Mouse (Mus musculus): Measurements from ENCODE around the gene P2rx5. TPM values are rescaled to one million over a fixed set of nuclear protein-coding genes. Genes with fewer than 3 reads are reported as not detected.

P2rx5 gene
- polyA plus RNA-seq (2016; fragmentation: Nextera tagmentation; extraction: Ambion mirVana) = 0.21 and 0.29 TPM in 2 replicates

- Histone ChIP-seq H3K27ac (replicated peaks) (no peak within 1 kb of the TSS), H3K36me3 (no peaks in the 10 kb centered on the region), H3K4me3 (peak within 1 kb of the TSS; percentile 57), H3K9me3 (replicated peaks) (no peaks in the 10 kb centered on the region), H3K4me1 (peaks cover 14% of the 10 kb centered on the region), H3K27me3 (ENCODE audit: low read depth, poor library complexity, severe bottlenecking) (peaks cover 42% of the 10 kb centered on the region)
- DNase-seq (ENCODE audit: low spot score) = peak; percentile 44
- 3% methylated on average over 49 of the region's 49 CpGs for WGBS
Measured at GRCm38 (mm10) chr11:73159957-73160810, at the start of gene P2rx5. P2rx5 (plus strand) TSS chr11:73160421.

DNA sequence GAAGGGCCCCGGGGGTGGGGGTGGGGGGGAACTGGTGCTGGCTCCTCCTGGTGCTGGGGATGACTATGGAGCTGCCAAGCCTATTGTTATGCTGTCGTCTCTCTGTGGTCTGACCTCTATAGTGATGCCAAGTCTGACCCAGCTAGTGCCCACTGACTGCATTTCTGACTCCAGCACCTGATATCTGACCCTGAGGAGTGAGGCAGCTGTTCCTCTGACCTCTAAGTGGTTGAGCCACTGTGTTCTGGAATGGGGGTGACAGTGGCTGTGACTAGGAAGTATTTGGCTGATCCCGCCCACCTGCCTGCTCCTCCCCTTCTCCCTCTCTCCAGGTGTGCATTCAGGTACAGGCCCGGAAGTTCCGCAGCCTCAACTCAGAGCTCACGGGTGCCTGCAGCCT is 48.8 kb upstream of the P2rx5 start:
- DNase-seq (ENCODE audit: low spot score) = no peak
- WGBS = 77% methylated on average over 6 of the region's 6 CpGs
- Histone ChIP-seq H3K27me3 (ENCODE audit: low read depth, poor library complexity, severe bottlenecking) (no peaks in the 10 kb centered on the region), H3K36me3 (no peaks in the 10 kb centered on the region), H3K9me3 (replicated peaks) (no peaks in the 10 kb centered on the region), H3K27ac (replicated peaks) (no peak overlapping the region), H3K4me1 (no peaks in the 10 kb centered on the region), H3K4me3 (no peak overlapping the region)

DNA sequence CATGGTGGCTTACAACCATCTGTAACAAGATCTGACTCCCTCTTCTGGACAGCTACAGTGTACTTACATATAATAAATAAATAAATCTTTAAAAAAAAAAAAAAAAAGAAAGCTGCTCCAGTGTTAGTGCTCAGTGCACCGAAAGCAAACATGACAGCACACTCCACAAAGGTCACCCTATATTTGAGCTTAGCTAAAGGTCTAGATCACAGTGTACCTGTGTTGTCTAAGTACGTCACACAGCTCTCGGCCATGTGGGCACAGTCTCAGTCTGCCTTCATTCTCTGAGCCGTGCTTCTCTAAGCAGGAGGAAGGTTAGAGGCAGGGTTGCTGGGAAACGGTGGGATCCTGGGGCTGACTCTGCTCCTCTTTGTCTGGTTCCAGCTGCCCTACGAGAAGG is 33.7 kb upstream of the P2rx5 start:
- Histone ChIP-seq H3K4me3 (no peak overlapping the region), H3K27me3 (ENCODE audit: low read depth, poor library complexity, severe bottlenecking) (no peaks in the 10 kb centered on the region), H3K4me1 (no peaks in the 10 kb centered on the region), H3K36me3 (peaks cover 79% of the 10 kb centered on the region), H3K9me3 (replicated peaks) (peaks cover 8% of the 10 kb centered on the region; the same call in 1 of the 2 replicates), H3K27ac (replicated peaks) (no peak overlapping the region)
- DNase-seq (ENCODE audit: low spot score) = no peak
- WGBS = 92% methylated on average over 6 of the region's 6 CpGs

- peaks cover 95% of the 10 kb centered on the region for H3K36me3 ChIP-seq
- H3K27ac ChIP-seq (replicated peaks) = no peak overlapping the region
- peaks cover 18% of the 10 kb centered on the region for H3K4me1 ChIP-seq
- 87% methylated on average over 7 of the region's 7 CpGs for WGBS
- DNase-seq (ENCODE audit: low spot score) = no peak
- H3K27me3 ChIP-seq (ENCODE audit: low read depth, poor library complexity, severe bottlenecking) = no peaks in the 10 kb centered on the region
- peaks cover 46% of the 10 kb centered on the region for H3K9me3 ChIP-seq (replicated peaks)
- H3K4me3 ChIP-seq = no peak overlapping the region
Measured at GRCm38 (mm10) chr11:73131020-73131419, 29.2 kb upstream of the P2rx5 start.

DNA sequence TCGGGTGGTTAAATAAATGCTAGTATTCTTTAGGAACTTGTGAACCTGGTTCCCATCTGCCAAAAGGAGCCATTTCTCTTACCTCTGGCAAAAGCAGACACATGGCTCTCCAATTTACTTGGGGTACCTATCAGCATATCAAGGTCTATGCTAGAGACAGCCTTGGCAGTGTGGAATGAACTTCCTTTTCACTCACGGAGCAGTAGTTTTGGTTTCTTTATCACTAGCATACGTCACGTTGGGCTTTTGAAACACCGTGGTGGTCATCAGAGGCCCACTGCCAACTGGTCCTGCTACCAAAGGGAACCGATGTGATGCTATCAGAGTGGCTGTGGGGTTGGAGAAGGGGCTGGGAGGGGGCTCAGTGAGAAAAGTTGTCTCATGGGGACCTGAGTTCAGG is 27.2 kb upstream of the P2rx5 start:
- H3K36me3 ChIP-seq = peaks cover 86% of the 10 kb centered on the region
- H3K4me1 ChIP-seq = peaks cover 37% of the 10 kb centered on the region
- H3K27me3 ChIP-seq (ENCODE audit: low read depth, poor library complexity, severe bottlenecking) = no peaks in the 10 kb centered on the region
- peaks cover 40% of the 10 kb centered on the region for H3K9me3 ChIP-seq (replicated peaks)
- no peak for DNase-seq (ENCODE audit: low spot score)
- WGBS = 96% methylated on average over 6 of the region's 6 CpGs
- no peak overlapping the region for H3K4me3 ChIP-seq
- H3K27ac ChIP-seq (replicated peaks) = no peak overlapping the region

- peak overlapping the region; percentile 31; the same call in 1 of the 2 replicates for H3K4me3 ChIP-seq
- WGBS = 93% methylated on average over 5 of the region's 5 CpGs
Measured at GRCm38 (mm10) chr11:73134222-73134621, 26.0 kb upstream of the P2rx5 start.

DNA sequence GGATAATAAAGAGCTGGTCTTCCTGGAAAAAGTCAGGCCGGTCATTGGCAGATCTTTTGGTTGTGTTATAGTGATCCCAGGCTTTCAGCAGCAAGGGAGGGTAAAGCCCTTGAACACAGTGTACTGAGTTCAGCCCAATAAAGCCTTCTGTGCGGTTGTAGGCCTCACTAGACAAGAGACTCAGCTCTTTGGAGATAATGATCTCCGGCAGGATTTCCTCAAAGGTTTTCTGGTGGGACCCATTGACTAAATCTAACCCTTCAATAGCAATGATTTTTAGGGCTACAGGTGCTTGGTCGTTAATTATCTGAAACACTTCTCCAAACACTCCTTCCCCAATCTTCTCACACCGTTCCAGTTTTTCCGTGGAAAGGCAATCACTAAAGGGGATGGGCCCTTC is 23.6 kb upstream of the P2rx5 start:
- Histone ChIP-seq H3K27me3 (ENCODE audit: low read depth, poor library complexity, severe bottlenecking) (no peaks in the 10 kb centered on the region), H3K36me3 (peaks cover 51% of the 10 kb centered on the region), H3K27ac (replicated peaks) (no peak overlapping the region), H3K4me3 (peak overlapping the region; percentile 91), H3K9me3 (replicated peaks) (peaks cover 40% of the 10 kb centered on the region), H3K4me1 (peaks cover 42% of the 10 kb centered on the region)
- 92% methylated on average over 6 of the region's 6 CpGs for WGBS
- no peak for DNase-seq (ENCODE audit: low spot score)

More at GRCm38 (mm10) chr11:73134222-73134621, 26.0 kb upstream of the P2rx5 start:
- peaks cover 40% of the 10 kb centered on the region for H3K9me3 ChIP-seq (replicated peaks)
- H3K27me3 ChIP-seq (ENCODE audit: low read depth, poor library complexity, severe bottlenecking) = no peaks in the 10 kb centered on the region
- no peak for DNase-seq (ENCODE audit: low spot score)
- H3K36me3 ChIP-seq = peaks cover 74% of the 10 kb centered on the region
- peaks cover 42% of the 10 kb centered on the region for H3K4me1 ChIP-seq
- no peak overlapping the region for H3K27ac ChIP-seq (replicated peaks)

DNA sequence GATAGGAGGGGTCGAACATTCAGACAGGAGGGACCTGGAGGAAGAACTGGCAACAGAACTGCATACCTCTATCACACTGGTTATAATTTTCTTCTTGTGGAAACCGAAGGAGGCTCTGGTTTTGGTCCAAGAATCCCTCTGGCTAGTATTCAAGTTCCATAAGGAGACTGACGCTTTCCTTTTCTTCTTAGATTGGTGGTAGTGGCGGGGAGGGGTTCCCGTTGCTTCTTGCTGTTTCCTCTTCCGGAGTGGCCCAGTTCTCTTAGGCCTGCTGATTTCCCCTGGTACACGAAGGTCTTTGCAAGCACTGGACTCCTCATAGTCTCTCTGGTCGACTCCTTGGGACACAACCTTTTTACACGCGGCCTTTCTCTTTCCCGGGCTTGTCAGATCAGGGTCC is 23.1 kb upstream of the P2rx5 start:
- Histone ChIP-seq H3K4me3 (peak overlapping the region; percentile 91), H3K4me1 (peaks cover 42% of the 10 kb centered on the region), H3K27me3 (ENCODE audit: low read depth, poor library complexity, severe bottlenecking) (no peaks in the 10 kb centered on the region), H3K36me3 (peaks cover 45% of the 10 kb centered on the region), H3K9me3 (replicated peaks) (peaks cover 38% of the 10 kb centered on the region), H3K27ac (replicated peaks) (peak overlapping the region; percentile 93)
- 62% methylated on average over 11 of the region's 11 CpGs for WGBS
- DNase-seq (ENCODE audit: low spot score) = no peak

GRCm38 (mm10) chr11:73137591-73138501 is 22.4 kb upstream of the P2rx5 start, which contains the start of gene Haspin:
Haspin (minus strand) TSS chr11:73138294.
- H3K36me3 ChIP-seq = peaks cover 38% of the 10 kb centered on the region
- H3K27ac ChIP-seq (replicated peaks) = peak within 1 kb of the TSS; percentile 93
- under 1% methylated on average over 77 of the region's 84 CpGs for whole genome bisulfite sequencing
- H3K4me1 ChIP-seq = peaks cover 42% of the 10 kb centered on the region
- H3K9me3 ChIP-seq (replicated peaks) = peaks cover 30% of the 10 kb centered on the region
- peak within 1 kb of the TSS; percentile 91 for H3K4me3 ChIP-seq
- peak; percentile 94 for DNase-seq (ENCODE audit: low spot score)
- H3K27me3 ChIP-seq (ENCODE audit: low read depth, poor library complexity, severe bottlenecking) = no peaks in the 10 kb centered on the region

GRCm38 (mm10) chr11:73144261-73144681 is 15.9 kb upstream of the P2rx5 start:
- WGBS = 90% methylated on average over 1 of the region's 1 CpGs
- no peak overlapping the region for H3K4me3 ChIP-seq
- no peak overlapping the region for H3K27ac ChIP-seq (replicated peaks)
- DNase-seq (ENCODE audit: low spot score) = no peak
- no peaks in the 10 kb centered on the region for H3K36me3 ChIP-seq
- H3K9me3 ChIP-seq (replicated peaks) = no peaks in the 10 kb centered on the region
- peaks cover 12% of the 10 kb centered on the region for H3K4me1 ChIP-seq
- no peaks in the 10 kb centered on the region for H3K27me3 ChIP-seq (ENCODE audit: low read depth, poor library complexity, severe bottlenecking)

GRCm38 (mm10) chr11:73146026-73146974 is 13.9 kb upstream of the P2rx5 start:
- Histone ChIP-seq H3K27ac (replicated peaks) (0 out of 2 replicates have a peak overlapping the region, but pooled peaks have one; percentile 13), H3K4me1 (peaks cover 12% of the 10 kb centered on the region), H3K36me3 (no peaks in the 10 kb centered on the region), H3K4me3 (no peak overlapping the region), H3K27me3 (ENCODE audit: low read depth, poor library complexity, severe bottlenecking) (no peaks in the 10 kb centered on the region), H3K9me3 (replicated peaks) (no peaks in the 10 kb centered on the region)
- WGBS = 57% methylated on average over 11 of the region's 11 CpGs
- DNase-seq (ENCODE audit: low spot score) = no peak

- no peak overlapping the region for H3K4me3 ChIP-seq
- H3K27ac ChIP-seq (replicated peaks) = 0 out of 2 replicates have a peak overlapping the region, but pooled peaks have one; percentile 13
- H3K9me3 ChIP-seq (replicated peaks) = no peaks in the 10 kb centered on the region
- WGBS = 54% methylated on average over 7 of the region's 7 CpGs
- no peaks in the 10 kb centered on the region for H3K36me3 ChIP-seq
- DNase-seq (ENCODE audit: low spot score) = no peak
- peaks cover 12% of the 10 kb centered on the region for H3K4me1 ChIP-seq
- H3K27me3 ChIP-seq (ENCODE audit: low read depth, poor library complexity, severe bottlenecking) = no peaks in the 10 kb centered on the region
Measured at GRCm38 (mm10) chr11:73146975-73147365, 13.3 kb upstream of the P2rx5 start.

Measured in midbrain, embryonic 10.5 days (tissue).